Mouse (Mus musculus) E14TG2a.4 (cell line): ENCODE measurements around the gene Akap1.

Source experiments
- H3K27me3 ChIP-seq: 2 replicates; pipeline ENCODE4 v1.6.1; 2014; ENCODE audit warnings: low read length, control low read depth; ENCODE audit not compliant: insufficient read depth
- H3K36me3 ChIP-seq: 2 replicates; pipeline ENCODE4 v1.6.1; 2014; ENCODE audit warnings: low read length, control low read depth; ENCODE audit not compliant: insufficient read depth
- H3K4me1 ChIP-seq: replicated peaks from 2 replicates; pipeline ENCODE4 v1.6.1; 2014; ENCODE audit warnings: low read depth, low read length, control low read depth
- H3K4me3 ChIP-seq: replicated peaks from 2 replicates; pipeline ENCODE4 v1.5.1; 2014; ENCODE audit warnings: mild to moderate bottlenecking, low read length
- H3K9me3 ChIP-seq: 2 replicates; pipeline ENCODE4 v1.6.1; 2014; ENCODE audit warnings: low read length, control low read depth
- CTCF ChIP-seq: conservative IDR thresholded peaks from 2 replicates; pipeline ENCODE4 v1.5.1; 2014; ENCODE audit warnings: low read length
- NANOG ChIP-seq: IDR thresholded peaks from 2 replicates; pipeline ENCODE4 v1.6.1; 2014; ENCODE audit warnings: borderline replicate concordance, low read length, mixed read lengths
- POU5F1 ChIP-seq: IDR thresholded peaks from 2 replicates; pipeline ENCODE4 v1.6.1; 2014; ENCODE audit warnings: low read length, borderline replicate concordance

Akap1 gene

GRCm38 (mm10) chr11:88861060-88861459 lies 3.3 kb downstream of the Akap1 start:
- TF ChIP-seq NANOG (no peak), CTCF (no peak), POU5F1 (no peak)
- Histone ChIP-seq H3K9me3 (no peaks in the 10 kb centered on the region), H3K27me3 (no peaks in the 10 kb centered on the region)

GRCm38 (mm10) chr11:88860641-88861040 lies 3.7 kb downstream of the Akap1 start:
- Histone ChIP-seq H3K4me3 (peak overlapping the region; percentile 96; the same call in 1 of the 2 replicates), H3K27me3 (no peaks in the 10 kb centered on the region), H3K9me3 (no peaks in the 10 kb centered on the region), H3K4me1 (peaks cover 80% of the 10 kb centered on the region), H3K36me3 (peaks cover 44% of the 10 kb centered on the region)
- TF ChIP-seq CTCF (no peak), NANOG (no peak), POU5F1 (no peak)

More at GRCm38 (mm10) chr11:88861060-88861459, 3.3 kb downstream of the Akap1 start:
- Histone ChIP-seq H3K4me1 (peaks cover 80% of the 10 kb centered on the region), H3K4me3 (peak overlapping the region; percentile 96), H3K36me3 (peaks cover 39% of the 10 kb centered on the region)

- TF ChIP-seq POU5F1 (no peak), NANOG (no peak), CTCF (no peak)
- 0 out of 2 replicates have a peak overlapping the region, but pooled peaks have one; percentile 17 for H3K4me3 ChIP-seq
These were observed 6.9 kb downstream of the Akap1 start for GRCm38 (mm10) chr11:88857311-88858005.

GRCm38 (mm10) chr11:88856383-88856782 lies 8.0 kb downstream of the Akap1 start:
- no peak overlapping the region for H3K4me3 ChIP-seq
- TF ChIP-seq NANOG (no peak), CTCF (no peak), POU5F1 (no peak)
- peaks cover 61% of the 10 kb centered on the region for H3K36me3 ChIP-seq
- peaks cover 94% of the 10 kb centered on the region for H3K4me1 ChIP-seq
- no peaks in the 10 kb centered on the region for H3K27me3 ChIP-seq
- no peaks in the 10 kb centered on the region for H3K9me3 ChIP-seq

More at GRCm38 (mm10) chr11:88857311-88858005, 6.9 kb downstream of the Akap1 start:
- H3K27me3 ChIP-seq, result no peaks in the 10 kb centered on the region
- peaks cover 54% of the 10 kb centered on the region for H3K36me3 ChIP-seq
- H3K4me1 ChIP-seq, result peaks cover 93% of the 10 kb centered on the region
- no peaks in the 10 kb centered on the region for H3K9me3 ChIP-seq

- H3K9me3 ChIP-seq, result no peaks in the 10 kb centered on the region
- H3K27me3 ChIP-seq, result no peaks in the 10 kb centered on the region
- no peak overlapping the region for H3K4me3 ChIP-seq
- H3K4me1 ChIP-seq, result peaks cover 94% of the 10 kb centered on the region
- TF ChIP-seq POU5F1 (no peak), CTCF (no peak), NANOG (no peak)
- H3K36me3 ChIP-seq, result peaks cover 61% of the 10 kb centered on the region
These were observed 8.6 kb downstream of the Akap1 start for GRCm38 (mm10) chr11:88855795-88856194.

- no peaks in the 10 kb centered on the region for H3K27me3 ChIP-seq
- peaks cover 92% of the 10 kb centered on the region for H3K4me1 ChIP-seq
- H3K9me3 ChIP-seq, result no peaks in the 10 kb centered on the region
- no peak overlapping the region for H3K4me3 ChIP-seq
- TF ChIP-seq POU5F1 (no peak), NANOG (no peak), CTCF (no peak)
- H3K36me3 ChIP-seq, result peaks cover 55% of the 10 kb centered on the region
These were observed 10.8 kb downstream of the Akap1 start for GRCm38 (mm10) chr11:88853588-88853987.

- Histone ChIP-seq H3K9me3 (no peaks in the 10 kb centered on the region), H3K4me3 (no peak overlapping the region), H3K36me3 (peaks cover 61% of the 10 kb centered on the region), H3K4me1 (peaks cover 94% of the 10 kb centered on the region), H3K27me3 (no peaks in the 10 kb centered on the region)
- no peak for TF ChIP-seq CTCF
- TF ChIP-seq NANOG, result no peak
- no peak for TF ChIP-seq POU5F1
These were observed 11.6 kb downstream of the Akap1 start for GRCm38 (mm10) chr11:88852806-88853205.

- Histone ChIP-seq H3K9me3 (no peaks in the 10 kb centered on the region), H3K36me3 (peaks cover 53% of the 10 kb centered on the region), H3K4me3 (no peak overlapping the region; the same call in 1 of the 2 replicates), H3K27me3 (no peaks in the 10 kb centered on the region), H3K4me1 (peaks cover 94% of the 10 kb centered on the region)
- no peak for TF ChIP-seq NANOG
- no peak for TF ChIP-seq POU5F1
These were observed 13.1 kb downstream of the Akap1 start for GRCm38 (mm10) chr11:88851049-88851825.
